Mouse (Mus musculus) small intestine, adult 2 months (tissue): ENCODE measurements around the gene Mcm8.
A peak's percentile ranks its signal among the peaks of the same experiment; 100 is the strongest.

ENCODE experiments used
- CTCF ChIP-seq: fragments of 200-500 bp; IDR thresholded peaks from 2 replicates; pipeline ENCODE4 v1.5.1; 2012; ENCODE audit warnings: low read depth, mild to moderate bottlenecking, control low read depth, inconsistent platforms, low read length, moderate library complexity, mixed read lengths; ENCODE audit not compliant: insufficient replicate concordance, insufficient read length; ENCODE audit errors: extremely low read depth
- POLR2A ChIP-seq: fragments of 200-500 bp; IDR thresholded peaks from 2 replicates; pipeline ENCODE4 v1.6.1; 2012; ENCODE audit warnings: low read depth, mild to moderate bottlenecking, control low read depth, inconsistent platforms, low read length, moderate library complexity

DNA sequence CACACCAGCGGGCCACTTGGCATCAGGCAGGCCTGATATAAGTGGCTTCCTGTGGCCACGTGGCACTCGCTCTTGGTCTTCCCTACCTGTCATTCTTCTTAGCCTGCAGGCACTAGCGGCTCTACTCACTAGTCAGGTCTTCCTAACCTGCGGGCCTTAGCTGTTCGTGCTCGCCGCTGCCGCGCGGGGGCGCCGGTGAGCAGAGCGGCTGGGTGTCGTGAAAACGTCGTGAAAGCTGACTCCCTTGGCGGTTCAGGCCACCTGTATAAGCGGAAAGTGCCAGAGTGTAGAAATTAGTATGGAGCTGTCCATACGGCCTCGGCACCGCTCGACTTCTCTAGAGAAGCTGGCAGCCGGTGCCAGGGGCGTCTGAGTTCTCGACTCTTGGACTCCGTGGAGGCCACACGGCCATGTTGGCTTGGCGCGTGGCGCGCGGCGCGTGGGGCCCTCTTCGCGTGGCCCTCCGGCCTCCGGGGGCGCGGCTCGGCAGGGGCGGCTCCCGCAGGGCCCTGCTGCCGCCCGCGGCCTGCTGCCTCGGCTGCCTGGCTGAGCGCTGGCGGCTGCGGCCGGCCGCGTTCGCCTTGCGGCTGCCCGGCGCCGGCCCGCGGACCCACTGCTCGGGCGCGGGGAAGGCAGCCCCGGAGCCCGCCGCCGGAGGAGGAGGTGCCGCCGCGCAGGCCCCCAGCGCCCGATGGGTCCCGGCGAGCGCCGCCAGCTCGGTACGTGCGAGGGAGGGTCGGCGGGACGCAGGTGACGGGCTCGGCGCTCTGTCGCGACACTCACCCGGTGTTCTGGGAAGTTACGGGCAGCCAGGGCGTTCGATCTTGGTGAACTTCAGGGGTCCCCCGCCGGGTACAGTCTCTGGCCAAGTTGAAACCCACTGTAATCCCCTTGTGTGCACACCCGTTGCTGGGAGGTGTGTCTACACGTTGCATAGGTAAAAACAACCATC, 30.7 kb downstream of the Mcm8 start, which contains the start of gene Crls1:
- TF ChIP-seq CTCF, result peak; percentile 97
- peak; percentile 90 for TF ChIP-seq POLR2A
